Mouse (Mus musculus): ENCODE results near the gene Tmem59. TPM values are rescaled to one million over a fixed set of nuclear protein-coding genes. Genes with fewer than 3 reads are reported as not detected.

The Tmem59 gene
- polyA plus RNA-seq, 1 experiment from 2014 or later: 454 TPM

- no peaks in the 10 kb centered on the region for H3K9me3 ChIP-seq
- no peak overlapping the region for H3K4me3 ChIP-seq
- no peak overlapping the region for H3K9ac ChIP-seq
- 72% methylated on average over 4 of the region's 4 CpGs for WGBS
- H3K4me1 ChIP-seq: no peaks in the 10 kb centered on the region
- ATAC-seq (ENCODE audit: borderline replicate concordance, extremely low read depth, low FRiP score, low TSS enrichment): no peak
- H3K4me2 ChIP-seq: no peak overlapping the region
- peaks cover 13% of the 10 kb centered on the region for H3K36me3 ChIP-seq
- no peaks in the 10 kb centered on the region for H3K27me3 ChIP-seq
- H3K27ac ChIP-seq: no peak overlapping the region
Measured at GRCm38 (mm10) chr4:107156983-107157401, 21.2 kb upstream of the Tmem59 start.

DNA sequence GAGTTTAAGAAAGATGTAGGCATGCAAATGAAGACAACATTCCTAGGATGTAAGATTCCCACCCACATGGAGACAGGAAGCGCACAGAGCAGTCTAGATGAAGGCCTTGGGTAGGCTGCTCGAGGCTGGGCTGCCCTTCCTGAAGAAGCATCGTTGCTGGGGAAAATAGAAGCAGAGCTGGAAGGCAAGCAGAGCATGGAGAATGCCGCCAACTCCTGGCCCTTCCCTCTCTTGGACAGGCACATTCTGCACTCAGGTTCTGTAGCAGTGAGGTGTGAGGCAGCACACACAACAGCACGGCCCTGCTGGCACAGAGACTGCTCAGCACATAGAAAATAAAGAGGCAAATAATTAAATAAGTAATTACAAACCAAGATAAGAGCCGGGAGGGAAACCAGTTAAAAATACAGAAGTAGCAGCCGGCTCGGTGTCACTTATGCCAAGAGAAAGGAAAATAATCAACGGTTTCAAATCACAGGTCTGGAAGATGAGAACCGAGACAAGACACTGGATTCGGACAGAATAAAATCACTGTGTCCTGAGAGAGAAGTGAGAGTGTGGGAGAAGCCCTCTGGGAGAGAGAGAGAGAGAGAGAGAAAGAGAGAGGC, 18.9 kb upstream of the Tmem59 start:
- H3K36me3 ChIP-seq: peaks cover 13% of the 10 kb centered on the region
- peaks cover 8% of the 10 kb centered on the region; the same call in 1 of the 2 replicates for H3K4me1 ChIP-seq
- H3K4me2 ChIP-seq: no peak overlapping the region
- no peaks in the 10 kb centered on the region for H3K27me3 ChIP-seq
- H3K9me3 ChIP-seq: no peaks in the 10 kb centered on the region
- no peak overlapping the region for H3K27ac ChIP-seq
- 79% methylated on average over 11 of the region's 11 CpGs for WGBS
- ATAC-seq (ENCODE audit: borderline replicate concordance, extremely low read depth, low FRiP score, low TSS enrichment): no peak
- H3K4me3 ChIP-seq: no peak overlapping the region
- H3K9ac ChIP-seq: no peak overlapping the region

- Histone ChIP-seq H3K27me3 (no peaks in the 10 kb centered on the region), H3K9me3 (no peaks in the 10 kb centered on the region), H3K4me3 (no peak overlapping the region), H3K27ac (no peak overlapping the region), H3K9ac (no peak overlapping the region), H3K4me1 (peaks cover 10% of the 10 kb centered on the region; the same call in 1 of the 2 replicates), H3K4me2 (no peak overlapping the region), H3K36me3 (peaks cover 19% of the 10 kb centered on the region)
- no peak for ATAC-seq (ENCODE audit: borderline replicate concordance, extremely low read depth, low FRiP score, low TSS enrichment)
- WGBS: 86% methylated on average over 8 of the region's 8 CpGs
Measured at GRCm38 (mm10) chr4:107160181-107160580, 18.0 kb upstream of the Tmem59 start.

DNA sequence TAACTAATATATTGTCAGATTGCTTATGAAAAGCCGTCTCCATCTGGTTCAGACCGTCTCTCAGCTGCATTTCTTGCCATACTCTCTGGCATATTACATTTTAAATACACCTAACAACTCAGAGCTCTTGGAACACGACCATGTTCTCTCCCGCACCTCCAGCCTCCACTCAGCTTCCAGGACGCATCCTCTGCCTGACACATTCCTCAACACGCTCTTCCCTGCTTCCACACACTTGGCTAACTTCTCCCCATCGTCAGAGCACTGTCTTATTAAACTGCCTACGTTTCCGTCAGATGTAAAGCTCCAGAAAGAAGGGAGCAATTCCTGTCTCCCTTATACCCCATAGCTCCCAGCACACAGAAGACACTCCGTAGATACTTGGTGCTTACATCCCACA, 14.9 kb upstream of the Tmem59 start:
- no peak overlapping the region for H3K27ac ChIP-seq
- H3K9ac ChIP-seq: no peak overlapping the region
- H3K9me3 ChIP-seq: no peaks in the 10 kb centered on the region
- no peak overlapping the region for H3K4me2 ChIP-seq
- peaks cover 10% of the 10 kb centered on the region; the same call in 1 of the 2 replicates for H3K4me1 ChIP-seq
- H3K27me3 ChIP-seq: no peaks in the 10 kb centered on the region
- 57% methylated on average over 10 of the region's 10 CpGs for WGBS
- H3K4me3 ChIP-seq: no peak overlapping the region
- peaks cover 17% of the 10 kb centered on the region; the same call in 1 of the 2 replicates for H3K36me3 ChIP-seq
- 0 out of 2 replicates have a peak, but pooled peaks have one; percentile 19 for ATAC-seq (ENCODE audit: borderline replicate concordance, extremely low read depth, low FRiP score, low TSS enrichment)

DNA sequence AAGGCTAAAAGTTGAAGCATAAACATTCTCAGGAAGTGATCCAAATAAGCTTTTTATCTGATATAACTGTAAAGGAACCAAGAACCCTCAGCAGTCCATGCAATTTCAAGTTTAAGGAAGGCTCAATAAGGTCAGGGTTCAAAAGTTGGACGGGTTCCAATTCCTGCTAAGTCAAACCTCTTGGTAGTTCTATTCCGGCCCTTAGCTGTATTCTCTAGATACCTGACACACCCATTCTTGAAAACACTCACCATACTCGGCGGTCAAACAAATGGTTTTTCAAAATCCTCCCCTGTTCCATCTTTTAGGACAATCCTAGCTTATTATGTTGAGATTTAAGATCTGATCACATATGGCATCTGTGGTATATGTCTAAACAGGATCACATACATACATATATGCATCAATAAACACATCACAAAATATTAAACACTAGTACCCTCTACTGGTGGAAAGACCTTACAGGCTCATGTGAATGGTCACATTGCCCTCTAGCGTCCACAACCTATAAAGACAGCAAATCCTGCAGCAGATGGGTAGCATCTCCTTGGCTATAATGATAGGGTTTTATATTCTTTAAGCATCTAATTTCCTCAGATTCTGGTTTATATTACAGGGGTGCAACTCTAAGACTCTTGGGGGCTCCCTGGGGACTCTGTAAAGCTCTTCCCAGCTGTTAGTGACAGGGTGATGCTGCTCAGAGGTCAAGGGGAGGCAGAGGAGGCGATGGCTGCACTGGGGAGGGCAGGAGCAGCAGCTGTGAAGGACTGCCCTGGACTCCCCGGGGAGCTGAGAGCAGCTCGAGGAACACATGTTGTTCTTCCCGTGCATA, 14.2 kb upstream of the Tmem59 start:
- H3K9me3 ChIP-seq: no peaks in the 10 kb centered on the region
- H3K36me3 ChIP-seq: peaks cover 14% of the 10 kb centered on the region; the same call in 1 of the 2 replicates
- peak; percentile 74 for ATAC-seq (ENCODE audit: borderline replicate concordance, extremely low read depth, low FRiP score, low TSS enrichment)
- peak overlapping the region; percentile 10; the same call in 1 of the 2 replicates for H3K4me2 ChIP-seq
- H3K27ac ChIP-seq: no peak overlapping the region
- no peak overlapping the region for H3K9ac ChIP-seq
- no peaks in the 10 kb centered on the region for H3K27me3 ChIP-seq
- H3K4me3 ChIP-seq: no peak overlapping the region
- 27% methylated on average over 9 of the region's 9 CpGs for WGBS
- peaks cover 10% of the 10 kb centered on the region; the same call in 1 of the 2 replicates for H3K4me1 ChIP-seq

- Histone ChIP-seq H3K4me2 (no peak overlapping the region), H3K4me1 (peaks cover 10% of the 10 kb centered on the region; the same call in 1 of the 2 replicates)
Measured at GRCm38 (mm10) chr4:107166700-107167099, 11.5 kb upstream of the Tmem59 start.

GRCm38 (mm10) chr4:107167798-107168197, 10.4 kb upstream of the Tmem59 start:
- Histone ChIP-seq H3K9ac (no peak overlapping the region), H3K9me3 (no peaks in the 10 kb centered on the region), H3K4me2 (no peak overlapping the region), H3K4me1 (peaks cover 10% of the 10 kb centered on the region; the same call in 1 of the 2 replicates), H3K27ac (no peak overlapping the region), H3K36me3 (peaks cover 14% of the 10 kb centered on the region; the same call in 1 of the 2 replicates), H3K4me3 (no peak overlapping the region), H3K27me3 (no peaks in the 10 kb centered on the region)
- no peak for ATAC-seq (ENCODE audit: borderline replicate concordance, extremely low read depth, low FRiP score, low TSS enrichment)
- WGBS: 81% methylated on average over 5 of the region's 5 CpGs

More at GRCm38 (mm10) chr4:107166700-107167099, 11.5 kb upstream of the Tmem59 start:
- H3K27ac ChIP-seq: no peak overlapping the region
- H3K9ac ChIP-seq: no peak overlapping the region
- H3K4me3 ChIP-seq: no peak overlapping the region
- H3K9me3 ChIP-seq: no peaks in the 10 kb centered on the region
- H3K36me3 ChIP-seq: peaks cover 11% of the 10 kb centered on the region; the same call in 1 of the 2 replicates
- 60% methylated on average over 5 of the region's 5 CpGs for WGBS
- H3K27me3 ChIP-seq: no peaks in the 10 kb centered on the region
- ATAC-seq (ENCODE audit: borderline replicate concordance, extremely low read depth, low FRiP score, low TSS enrichment): no peak

- peak overlapping the region; percentile 79 for H3K9ac ChIP-seq
- peaks cover 11% of the 10 kb centered on the region; the same call in 1 of the 2 replicates for H3K36me3 ChIP-seq
- H3K4me3 ChIP-seq: peak overlapping the region; percentile 65
- peak overlapping the region; percentile 62 for H3K4me2 ChIP-seq
- 20% methylated on average over 11 of the region's 11 CpGs for WGBS
- no peak for ATAC-seq (ENCODE audit: borderline replicate concordance, extremely low read depth, low FRiP score, low TSS enrichment)
- no peaks in the 10 kb centered on the region for H3K9me3 ChIP-seq
- H3K27me3 ChIP-seq: no peaks in the 10 kb centered on the region
- H3K27ac ChIP-seq: peak overlapping the region; percentile 99
- peaks cover 24% of the 10 kb centered on the region for H3K4me1 ChIP-seq
Measured at GRCm38 (mm10) chr4:107177506-107177905, 693 bp upstream of the Tmem59 start.

GRCm38 (mm10) chr4:107178830-107179490, 761 bp downstream of the Tmem59 start, which contains the start of gene Tceanc2:
Tceanc2 (minus strand) TSS chr4:107179116.
- Histone ChIP-seq H3K4me3 (peak within 1 kb of the TSS; percentile 65), H3K4me2 (peak within 1 kb of the TSS; percentile 62), H3K9me3 (no peaks in the 10 kb centered on the region), H3K27me3 (no peaks in the 10 kb centered on the region), H3K4me1 (peaks cover 24% of the 10 kb centered on the region), H3K9ac (peak within 1 kb of the TSS; percentile 79), H3K36me3 (peaks cover 5% of the 10 kb centered on the region; the same call in 1 of the 2 replicates), H3K27ac (peak within 1 kb of the TSS; percentile 99)
- WGBS: under 1% methylated on average over 47 of the region's 47 CpGs
- peak; percentile 69 for ATAC-seq (ENCODE audit: borderline replicate concordance, extremely low read depth, low FRiP score, low TSS enrichment)

DNA sequence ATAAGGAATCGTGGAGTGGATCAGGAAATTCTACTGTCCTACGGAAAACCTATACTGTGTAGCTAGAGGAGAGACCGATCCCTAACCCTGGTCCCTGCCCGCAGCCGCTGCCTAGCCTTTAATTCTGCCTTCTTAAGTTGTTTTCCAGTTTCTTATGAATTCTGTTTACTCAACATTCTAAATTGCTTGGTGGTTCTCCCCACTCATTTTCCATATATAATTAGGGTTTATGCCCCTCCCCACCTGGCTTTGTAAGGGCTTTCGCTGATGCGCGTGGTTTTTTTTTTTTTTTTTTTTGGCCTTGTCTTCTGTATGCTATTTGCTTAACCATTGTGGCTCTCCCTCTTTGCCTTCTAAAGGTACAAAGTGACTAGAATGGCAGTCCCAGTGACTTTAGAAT, 1.4 kb downstream of the Tmem59 start:
- no peak for ATAC-seq (ENCODE audit: borderline replicate concordance, extremely low read depth, low FRiP score, low TSS enrichment)
- Histone ChIP-seq H3K4me3 (peak overlapping the region; percentile 65), H3K36me3 (peaks cover 3% of the 10 kb centered on the region; the same call in 1 of the 2 replicates), H3K4me2 (peak overlapping the region; percentile 62), H3K27ac (peak overlapping the region; percentile 99), H3K9me3 (no peaks in the 10 kb centered on the region), H3K9ac (peak overlapping the region; percentile 79), H3K4me1 (peaks cover 24% of the 10 kb centered on the region), H3K27me3 (no peaks in the 10 kb centered on the region)
- whole genome bisulfite sequencing: 2% methylated on average over 8 of the region's 8 CpGs

DNA sequence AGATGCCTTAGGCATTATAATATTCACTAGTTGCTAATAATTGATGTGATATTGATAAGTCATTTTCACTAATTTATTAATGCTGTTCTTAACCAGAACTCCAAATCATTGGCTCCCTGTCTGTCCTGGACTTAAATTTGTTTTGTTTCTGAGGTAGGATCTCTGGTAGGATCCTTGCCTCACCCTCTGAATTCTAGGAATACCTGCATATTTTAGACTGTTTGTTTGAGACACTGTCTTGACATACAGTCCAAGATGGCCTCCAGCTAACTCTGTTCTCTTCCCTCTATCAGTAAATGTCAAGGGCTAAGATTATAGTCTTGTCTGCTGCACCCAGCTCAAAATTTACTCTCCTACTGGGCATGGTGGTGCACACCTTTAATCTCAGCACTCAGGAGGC, 2.5 kb downstream of the Tmem59 start:
- Histone ChIP-seq H3K4me1 (peaks cover 26% of the 10 kb centered on the region), H3K4me3 (no peak overlapping the region; the same call in 1 of the 2 replicates), H3K9me3 (no peaks in the 10 kb centered on the region), H3K36me3 (no peaks in the 10 kb centered on the region), H3K9ac (no peak overlapping the region), H3K27ac (no peak overlapping the region), H3K4me2 (no peak overlapping the region), H3K27me3 (no peaks in the 10 kb centered on the region)
- no peak for ATAC-seq (ENCODE audit: borderline replicate concordance, extremely low read depth, low FRiP score, low TSS enrichment)
